Mouse (Mus musculus): Measurements from ENCODE around the gene 1700047I17Rik2. TPM values are rescaled to one million over a fixed set of nuclear protein-coding genes. Genes with fewer than 3 reads are reported as not detected.

The 1700047I17Rik2 gene
- polyA plus RNA-seq (2012; rRNA removed): not detected in 2 replicates

GRCm38 (mm10) chr12:55199306-55199705 lies at the start of gene 1700047I17Rik2:
1700047I17Rik2 (plus strand) TSS chr12:55199592.

DNA sequence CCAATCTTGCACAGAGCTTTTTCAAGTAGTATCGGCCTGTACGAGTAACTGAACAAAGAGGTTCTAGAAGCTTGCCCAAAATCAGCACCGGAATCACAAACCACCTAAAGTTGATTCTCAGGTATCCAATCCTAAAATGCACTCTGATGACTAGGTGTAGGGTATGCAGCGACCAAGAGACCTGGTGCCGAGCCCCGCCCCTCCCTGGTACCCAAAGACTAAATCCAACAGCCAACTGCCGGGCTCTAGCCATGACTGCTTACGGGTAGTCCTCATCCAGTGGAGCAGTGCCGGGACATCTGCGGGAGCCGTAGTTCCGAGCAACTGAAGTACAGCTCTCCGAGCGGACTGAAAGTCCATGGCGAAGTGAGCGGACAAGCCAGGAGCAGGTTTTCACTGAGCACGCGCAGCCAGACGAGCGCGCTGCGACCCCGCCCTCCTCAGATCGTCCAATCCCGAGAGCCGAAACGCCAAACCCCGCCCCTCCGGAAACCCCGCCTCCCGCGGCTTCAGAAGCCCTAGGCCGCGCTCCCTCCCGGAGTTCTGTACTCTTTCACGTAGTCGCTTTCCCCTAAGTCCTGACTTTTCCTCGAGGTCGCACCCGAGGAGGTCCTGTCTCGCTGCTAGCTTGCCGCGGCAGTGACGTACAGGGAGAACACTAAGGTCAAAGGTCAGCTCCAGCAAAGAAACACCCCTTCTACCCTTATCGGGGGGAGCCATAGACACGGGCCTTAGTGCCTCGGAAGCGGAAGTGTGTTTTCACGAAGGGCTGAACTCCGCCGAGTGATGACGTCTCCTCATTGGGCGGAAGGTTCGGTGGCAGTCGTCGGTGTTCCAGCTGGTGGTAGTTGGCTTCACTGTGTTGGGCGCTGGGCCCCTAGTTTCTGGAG lies 44.6 kb upstream of the 1700047I17Rik2 start, which contains the start of gene Srp54b:
Gene Srp54b, plus strand, starts transcription at position 546 of the 890 bp plus-strand sequence.

GRCm38 (mm10) chr12:55229626-55230519 lies 30.5 kb downstream of the 1700047I17Rik2 start, which contains the start of gene Srp54c:
Srp54c (plus strand) TSS chr12:55230168.

Other genes with a start within 250 kb of the 1700047I17Rik2 start
- gene Gm20403, start 213.1 kb upstream of the 1700047I17Rik2 start, polyA plus RNA-seq (2012; rRNA removed): not detected in 2 replicates
- gene Baz1a, start 185.2 kb upstream of the 1700047I17Rik2 start, polyA plus RNA-seq (2012; rRNA removed): 24.1 and 37.6 TPM in 2 replicates
- 20.4 and 33.0 TPM in 2 replicates for gene 2700097O09Rik, start 119.5 kb upstream of the 1700047I17Rik2 start, polyA plus RNA-seq (2012; rRNA removed)
- 69.2 and 75.8 TPM in 2 replicates for gene Srp54a, start 119.3 kb upstream of the 1700047I17Rik2 start, polyA plus RNA-seq (2012; rRNA removed)
- 7.0 and 9.5 TPM in 2 replicates for gene Fam177a, start 75.1 kb upstream of the 1700047I17Rik2 start, polyA plus RNA-seq (2012; rRNA removed)
- gene Srp54b, start 44.5 kb upstream of the 1700047I17Rik2 start, polyA plus RNA-seq (2012; rRNA removed): 34.5 and 38.2 TPM in 2 replicates
- 38.5 and 55.4 TPM in 2 replicates for gene Srp54c, start 30.6 kb downstream of the 1700047I17Rik2 start, polyA plus RNA-seq (2012; rRNA removed)
- gene 1110008L16Rik, start 100.0 kb downstream of the 1700047I17Rik2 start, polyA plus RNA-seq (2012; rRNA removed): 11.7 and 13.2 TPM in 2 replicates
- 16.1 and 24.6 TPM in 2 replicates for gene Ppp2r3c, start 103.4 kb downstream of the 1700047I17Rik2 start, polyA plus RNA-seq (2012; rRNA removed)
- 247 and 296 TPM in 2 replicates for gene Psma6, start 184.6 kb downstream of the 1700047I17Rik2 start, polyA plus RNA-seq (2012; rRNA removed)

Measured in central nervous system, embryonic 11.5 days (tissue).